Mouse (Mus musculus): Measurements from ENCODE around the gene Pakap. TPM values are rescaled to one million over a fixed set of nuclear protein-coding genes. Genes with fewer than 3 reads are reported as not detected.

Pakap gene
- polyA plus RNA-seq, 1 experiment from 2014 or later = 4.7 TPM

- Histone ChIP-seq H3K27ac (no peak overlapping the region), H3K4me2 (no peak overlapping the region), H3K4me3 (no peak overlapping the region), H3K4me1 (no peaks in the 10 kb centered on the region), H3K27me3 (no peaks in the 10 kb centered on the region), H3K9me3 (replicated peaks) (no peaks in the 10 kb centered on the region), H3K36me3 (ENCODE audit: poor library complexity, severe bottlenecking) (no peaks in the 10 kb centered on the region), H3K9ac (no peak overlapping the region)
- no peak for ATAC-seq
- 92% methylated on average over 6 of the region's 6 CpGs for WGBS
These were observed 340.9 kb downstream of the Pakap start for GRCm38 (mm10) chr4:57908860-57909259.

GRCm38 (mm10) chr4:57913021-57913420 lies 345.0 kb downstream of the Pakap start:
- Histone ChIP-seq H3K36me3 (ENCODE audit: poor library complexity, severe bottlenecking) (no peaks in the 10 kb centered on the region), H3K4me3 (no peak overlapping the region), H3K27ac (no peak overlapping the region), H3K4me2 (no peak overlapping the region), H3K4me1 (peaks cover 12% of the 10 kb centered on the region; the same call in 1 of the 2 replicates), H3K9ac (no peak overlapping the region), H3K27me3 (peaks cover 4% of the 10 kb centered on the region; the same call in 1 of the 2 replicates), H3K9me3 (replicated peaks) (no peaks in the 10 kb centered on the region)
- no peak for ATAC-seq

GRCm38 (mm10) chr4:57914193-57915190 lies 346.5 kb downstream of the Pakap start:
- no peak for ATAC-seq
- Histone ChIP-seq H3K4me1 (peaks cover 16% of the 10 kb centered on the region; the same call in 1 of the 2 replicates), H3K4me2 (no peak overlapping the region), H3K27ac (no peak overlapping the region), H3K4me3 (no peak overlapping the region), H3K36me3 (ENCODE audit: poor library complexity, severe bottlenecking) (no peaks in the 10 kb centered on the region), H3K9me3 (replicated peaks) (no peaks in the 10 kb centered on the region), H3K9ac (no peak overlapping the region), H3K27me3 (peaks cover 4% of the 10 kb centered on the region; the same call in 1 of the 2 replicates)
- WGBS = 81% methylated on average over 10 of the region's 10 CpGs

GRCm38 (mm10) chr4:57915216-57915965 lies 347.4 kb downstream of the Pakap start:
- WGBS = 44% methylated on average over 17 of the region's 17 CpGs

GRCm38 (mm10) chr4:57916201-57916661 lies 348.3 kb downstream of the Pakap start, which contains the start of gene D630039A03Rik:
D630039A03Rik (minus strand) TSS chr4:57916297.
- Histone ChIP-seq H3K4me1 (peaks cover 24% of the 10 kb centered on the region), H3K27me3 (peaks cover 4% of the 10 kb centered on the region; the same call in 1 of the 2 replicates), H3K36me3 (ENCODE audit: poor library complexity, severe bottlenecking) (no peaks in the 10 kb centered on the region), H3K4me3 (no peak within 1 kb of the TSS), H3K4me2 (no peak within 1 kb of the TSS), H3K9ac (no peak within 1 kb of the TSS), H3K27ac (no peak within 1 kb of the TSS), H3K9me3 (replicated peaks) (no peaks in the 10 kb centered on the region)
- WGBS = 27% methylated on average over 9 of the region's 9 CpGs
- no peak for ATAC-seq

More at GRCm38 (mm10) chr4:57915216-57915965, 347.4 kb downstream of the Pakap start:
- Histone ChIP-seq H3K27ac (no peak overlapping the region), H3K4me3 (no peak overlapping the region), H3K9ac (no peak overlapping the region), H3K27me3 (peaks cover 4% of the 10 kb centered on the region; the same call in 1 of the 2 replicates), H3K4me1 (peaks cover 24% of the 10 kb centered on the region), H3K36me3 (ENCODE audit: poor library complexity, severe bottlenecking) (no peaks in the 10 kb centered on the region), H3K9me3 (replicated peaks) (no peaks in the 10 kb centered on the region), H3K4me2 (no peak overlapping the region)
- no peak for ATAC-seq

DNA sequence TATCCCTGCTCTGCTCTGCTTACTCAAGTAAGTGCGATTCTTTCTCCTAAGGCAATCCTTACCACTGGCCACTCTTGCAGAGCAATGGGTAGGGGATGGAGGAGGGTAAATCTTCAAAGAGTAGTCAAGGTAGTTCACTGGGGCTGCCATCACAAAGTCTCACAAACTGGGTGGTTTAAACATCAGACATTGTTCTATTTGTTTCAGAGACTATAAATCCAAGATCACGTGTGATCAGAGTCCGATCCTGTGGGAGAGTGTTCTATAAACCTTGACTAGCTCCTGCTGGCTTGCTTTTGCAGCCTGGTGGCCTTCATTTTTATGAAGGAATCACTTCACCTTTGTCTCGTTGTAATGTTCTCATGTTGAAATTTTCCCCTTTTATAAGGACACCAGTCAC lies 348.7 kb downstream of the Pakap start:
- no peak for ATAC-seq
- Histone ChIP-seq H3K27me3 (peaks cover 4% of the 10 kb centered on the region; the same call in 1 of the 2 replicates), H3K36me3 (ENCODE audit: poor library complexity, severe bottlenecking) (no peaks in the 10 kb centered on the region), H3K4me2 (no peak overlapping the region), H3K9ac (no peak overlapping the region), H3K4me3 (no peak overlapping the region), H3K9me3 (replicated peaks) (no peaks in the 10 kb centered on the region), H3K27ac (no peak overlapping the region), H3K4me1 (peaks cover 24% of the 10 kb centered on the region)
- 78% methylated on average over 4 of the region's 4 CpGs for WGBS

GRCm38 (mm10) chr4:57919494-57920423 lies 351.8 kb downstream of the Pakap start:
- H3K4me2 ChIP-seq = no peak overlapping the region
- no peak overlapping the region for H3K4me3 ChIP-seq
- ATAC-seq = peak; percentile 57; the same call in 1 of the 2 replicates
- no peaks in the 10 kb centered on the region for H3K9me3 ChIP-seq (replicated peaks)
- no peaks in the 10 kb centered on the region for H3K36me3 ChIP-seq (ENCODE audit: poor library complexity, severe bottlenecking)
- H3K9ac ChIP-seq = no peak overlapping the region
- H3K4me1 ChIP-seq = peaks cover 24% of the 10 kb centered on the region
- WGBS = 9% methylated on average over 8 of the region's 8 CpGs
- H3K27me3 ChIP-seq = peaks cover 4% of the 10 kb centered on the region; the same call in 1 of the 2 replicates
- no peak overlapping the region for H3K27ac ChIP-seq

GRCm38 (mm10) chr4:57920522-57920921 lies 352.5 kb downstream of the Pakap start:
- H3K4me2 ChIP-seq = no peak overlapping the region
- WGBS = 69% methylated on average over 1 of the region's 1 CpGs

GRCm38 (mm10) chr4:57922171-57922570 lies 354.2 kb downstream of the Pakap start:
- Histone ChIP-seq H3K4me1 (peaks cover 12% of the 10 kb centered on the region), H3K4me3 (no peak overlapping the region), H3K4me2 (no peak overlapping the region), H3K9me3 (replicated peaks) (no peaks in the 10 kb centered on the region), H3K27me3 (no peaks in the 10 kb centered on the region), H3K36me3 (ENCODE audit: poor library complexity, severe bottlenecking) (no peaks in the 10 kb centered on the region), H3K9ac (no peak overlapping the region), H3K27ac (no peak overlapping the region)
- ATAC-seq = no peak
- 47% methylated on average over 5 of the region's 5 CpGs for WGBS

More at GRCm38 (mm10) chr4:57920522-57920921, 352.5 kb downstream of the Pakap start:
- Histone ChIP-seq H3K9me3 (replicated peaks) (no peaks in the 10 kb centered on the region), H3K4me1 (peaks cover 24% of the 10 kb centered on the region), H3K4me3 (no peak overlapping the region), H3K27me3 (peaks cover 4% of the 10 kb centered on the region; the same call in 1 of the 2 replicates), H3K9ac (no peak overlapping the region), H3K27ac (no peak overlapping the region), H3K36me3 (ENCODE audit: poor library complexity, severe bottlenecking) (no peaks in the 10 kb centered on the region)
- ATAC-seq = no peak

GRCm38 (mm10) chr4:57924556-57925071 lies 356.6 kb downstream of the Pakap start:
- Histone ChIP-seq H3K27ac (no peak overlapping the region), H3K4me1 (peaks cover 7% of the 10 kb centered on the region), H3K27me3 (no peaks in the 10 kb centered on the region), H3K4me2 (no peak overlapping the region), H3K4me3 (no peak overlapping the region), H3K36me3 (ENCODE audit: poor library complexity, severe bottlenecking) (no peaks in the 10 kb centered on the region), H3K9me3 (replicated peaks) (no peaks in the 10 kb centered on the region), H3K9ac (no peak overlapping the region)
- no peak for ATAC-seq
- 78% methylated on average over 6 of the region's 6 CpGs for WGBS

Data from forebrain, embryonic 13.5 days (tissue).